Mouse (Mus musculus): ENCODE results near the gene Eya3.

GRCm38 (mm10) chr4:132611320-132611719, 27.5 kb upstream of the Eya3 start:
- no peak for TF ChIP-seq CTCF (IDR thresholded peaks at IDR 0.05)
- no peak for TF ChIP-seq EP300 (IDR thresholded peaks at IDR 0.05; ENCODE audit: insufficient read depth, low read depth, low read length)
